Comparison of ENCODE assay signal across 32 mouse cellular contexts in genomic region chr10:117405526-117406282, GRCm38 (mm10).
"Had no signal": no experiment of that assay in that cellular context is flagged by ENCODE, and none has a peak within 500 bp of the region (broad histone marks: within the 10 kb centered on the region; RNA-seq: fewer than 3 reads in every experiment).

No protein-coding gene starts in this region.

- H3K4me1 ChIP-seq: heart, embryonic 15.5 days; hindbrain, embryonic 12.5 days; hindbrain, embryonic 13.5 days; hindbrain, embryonic 15.5 days; intestine, embryonic 15.5 days; kidney, embryonic 15.5 days had no signal

- H3K9ac ChIP-seq: heart, embryonic 15.5 days; hindbrain, embryonic 12.5 days; hindbrain, embryonic 13.5 days; hindbrain, embryonic 14.5 days; hindbrain, embryonic 15.5 days; intestine, embryonic 15.5 days; kidney, embryonic 15.5 days had no signal

- H3K27ac ChIP-seq: heart, embryonic 15.5 days; hindbrain, embryonic 10.5 days; hindbrain, embryonic 12.5 days; hindbrain, embryonic 13.5 days; hindbrain, embryonic 14.5 days; hindbrain, embryonic 15.5 days; hindbrain, postnatal 0 days; intestine, embryonic 15.5 days; kidney, embryonic 15.5 days; kidney, postnatal 0 days; layer of hippocampus, adult 2 months; left cerebral cortex, adult 2 months had no signal

- DNase-seq: heart, postnatal 10 days; heart, postnatal 14 days; heart, postnatal 36 days; heart, postnatal 4 days; kidney, adult 11 months; kidney, adult 18-20 months; kidney, adult 2 months; kidney, adult 8-10 months; kidney, adult 9 months; kidney, postnatal 10 days; kidney, postnatal 14 days; kidney, postnatal 25 days; kidney, postnatal 36 days; kidney, postnatal 4 days; layer of hippocampus, adult 9-11 months; layer of hippocampus, postnatal 36 days had no signal

- H3K27me3 ChIP-seq: heart, embryonic 15.5 days; hindbrain, embryonic 12.5 days; hindbrain, embryonic 13.5 days; hindbrain, embryonic 15.5 days; intestine, embryonic 15.5 days; kidney, embryonic 15.5 days had no signal

- H3K9me3 ChIP-seq: heart, embryonic 15.5 days; hindbrain, embryonic 10.5 days; hindbrain, embryonic 12.5 days; hindbrain, embryonic 13.5 days; hindbrain, embryonic 15.5 days; intestine, embryonic 15.5 days; kidney, embryonic 15.5 days had no signal

- H3K4me3 ChIP-seq: heart, embryonic 15.5 days; hindbrain, embryonic 10.5 days; hindbrain, embryonic 12.5 days; hindbrain, embryonic 13.5 days; hindbrain, embryonic 15.5 days; intestine, embryonic 15.5 days; kidney, embryonic 15.5 days; layer of hippocampus, adult 2 months; left cerebral cortex, adult 2 months had no signal

- ATAC-seq: hindbrain, embryonic 16.5 days; hindbrain, postnatal 0 days; inflammation-experienced regulatory T-cells, adult 6 months; intestine, embryonic 15.5 days; intestine, embryonic 16.5 days; intestine, postnatal 0 days had no signal

- H3K4me2 ChIP-seq: heart, embryonic 15.5 days; hindbrain, embryonic 12.5 days; hindbrain, embryonic 13.5 days; hindbrain, embryonic 14.5 days; hindbrain, embryonic 15.5 days; intestine, embryonic 15.5 days; kidney, embryonic 15.5 days had no signal

- H3K36me3 ChIP-seq: heart, embryonic 15.5 days; hindbrain, embryonic 10.5 days; hindbrain, embryonic 12.5 days; hindbrain, embryonic 13.5 days; hindbrain, embryonic 15.5 days; intestine, embryonic 15.5 days; kidney, embryonic 15.5 days had no signal
